Mouse (Mus musculus): Measurements from ENCODE around the gene Syt16. TPM values are rescaled to one million over a fixed set of nuclear protein-coding genes. Genes with fewer than 3 reads are reported as not detected.
A peak's percentile ranks its signal among the peaks of the same experiment; 100 is the strongest.

The Syt16 gene
- total and polyA plus RNA-seq, 3 experiments = 0.05 TPM; not detected in 2

DNA sequence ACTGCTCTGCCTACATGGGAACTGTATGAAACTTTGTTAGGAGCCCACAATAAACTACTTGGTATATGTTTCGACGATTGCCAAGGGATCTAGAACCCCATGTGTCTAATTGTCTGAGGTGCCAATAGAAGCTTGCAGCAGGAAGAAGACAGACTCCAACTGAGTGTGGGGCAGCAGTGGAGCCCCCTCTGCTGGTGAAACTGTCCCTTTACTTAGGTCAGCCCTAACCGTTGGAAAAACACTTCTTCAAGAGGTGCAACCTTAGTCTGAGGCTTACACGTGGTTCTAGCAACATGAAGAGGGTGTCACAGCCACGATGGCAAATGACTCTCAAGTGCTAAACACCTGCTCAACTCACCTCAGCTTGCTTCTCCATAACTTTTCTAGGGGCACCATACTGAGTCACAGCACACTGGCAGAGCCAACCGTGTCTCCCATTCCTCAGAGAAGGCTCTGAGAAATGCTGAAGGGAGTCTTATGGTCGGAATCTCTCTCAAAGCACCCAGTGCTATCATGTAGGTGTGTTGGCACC is 17.3 kb downstream of the Syt16 start:
- dilution Hi-C loops (cut with MboI; ENCODE audit: extremely low pct_ligation_motif_present, extremely low pct_unique_long_range_greater_than_20kb, low sequenced_read_pairs) = no loop called here

DNA sequence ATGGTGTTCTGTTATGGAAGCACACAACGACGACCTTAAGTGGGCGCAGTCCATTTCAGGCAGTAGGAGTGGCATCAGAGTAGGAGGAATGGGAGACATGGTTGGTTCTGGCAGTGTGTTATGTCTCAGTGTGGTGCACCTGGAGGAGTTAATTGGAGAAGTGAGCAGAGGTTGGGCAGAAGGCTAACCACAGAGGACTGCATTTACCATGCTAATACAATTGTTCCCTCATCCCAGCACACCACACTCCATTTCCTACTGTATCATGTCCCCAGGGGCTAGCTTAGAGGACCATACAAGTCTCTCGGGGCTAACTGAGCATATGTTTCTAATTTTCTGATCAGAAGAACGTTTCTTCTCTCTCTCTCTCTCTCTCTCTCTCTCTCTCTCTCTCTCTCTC is 18.0 kb downstream of the Syt16 start:
- dilution Hi-C loops (cut with MboI; ENCODE audit: extremely low pct_ligation_motif_present, extremely low pct_unique_long_range_greater_than_20kb, low sequenced_read_pairs) = no loop called here
- Histone ChIP-seq H3K9ac (ENCODE audit: insufficient read depth, low read depth) (no peak overlapping the region), H3K4me1 (ENCODE audit: control insufficient read depth in 1 of 2, insufficient read depth in 2 of 2) (peaks cover 6 to 16% of the 10 kb centered on the region in 2 experiments; a peak in 3 of 4 replicates), H3K9me3 (replicated peaks; ENCODE audit: low read length) (no peaks in the 10 kb centered on the region), H3K4me3 (replicated peaks in 1 of 3; ENCODE audit: low read depth in 2 of 3, low read length in 2 of 3, poor library complexity in 1 of 3) (no peak overlapping the region), H3K27ac (ENCODE audit: insufficient read depth, low read depth) (no peak overlapping the region), H3K4me2 (ENCODE audit: insufficient read depth, low read depth, poor library complexity, severe bottlenecking) (no peak overlapping the region), H3K79me2 (replicated peaks; ENCODE audit: control insufficient read depth, extremely low read depth, insufficient read depth, poor library complexity, severe bottlenecking) (no peaks in the 10 kb centered on the region), H3K36me3 (replicated peaks in 1 of 2; ENCODE audit: control insufficient read depth in 1 of 2, insufficient read depth in 1 of 2, low read length in 1 of 2) (no peaks in the 10 kb centered on the region), H3K27me3 (replicated peaks) (peaks cover 2% of the 10 kb centered on the region)
- in situ Hi-C loops (cut with MboI; ENCODE audit: low pct_ligation_motif_present, low pct_unique_long_range_greater_than_20kb, low sequenced_read_pairs) = loop anchor here (25.0 kb wide), 2 partner anchors 272 to 453 kb away; no protein-coding TSS in a partner anchor
- TF ChIP-seq KAT2A (IDR thresholded peaks at IDR 0.05; ENCODE audit: insufficient replicate concordance, low read length) (0 out of 2 replicates have a peak, but pooled peaks have one; percentile 12), TBP (conservative IDR thresholded peaks at IDR 0.05; ENCODE audit: low read depth, low read length) (no peak), MAZ (IDR thresholded peaks at IDR 0.05; ENCODE audit: low read depth, low read length) (no peak), JUND (conservative IDR thresholded peaks at IDR 0.05; ENCODE audit: low read depth, low read length) (no peak), BHLHE40 (IDR thresholded peaks at IDR 0.05; ENCODE audit: low read depth, low read length) (peak; percentile 34; the same call in 1 of the 2 replicates), MAFK (IDR thresholded peaks at IDR 0.05; ENCODE audit: insufficient replicate concordance, low read length) (peak; percentile 55; the same call in 1 of the 2 replicates), CHD2 (IDR thresholded peaks at IDR 0.05; ENCODE audit: low read length) (no peak), TCF12 (IDR thresholded peaks at IDR 0.05; ENCODE audit: low read depth, low read length) (peak; percentile 27; the same call in 1 of the 2 replicates), EP300 (IDR thresholded peaks at IDR 0.05; ENCODE audit: low read length) (peak; percentile 52; the same call in 1 of the 2 replicates), E2F4 (IDR thresholded peaks at IDR 0.05; ENCODE audit: insufficient replicate concordance, low read depth, low read length) (no peak)
- DNase-seq (ENCODE audit: extremely low read depth) = peak; percentile 52

More for the DNA sequence above, 17.3 kb downstream of the Syt16 start:
- H3K9me3 ChIP-seq (replicated peaks; ENCODE audit: low read length) = no peaks in the 10 kb centered on the region
- no peaks in the 10 kb centered on the region for H3K36me3 ChIP-seq (replicated peaks in 1 of 2; ENCODE audit: control insufficient read depth in 1 of 2, insufficient read depth in 1 of 2, low read length in 1 of 2)
- H3K27me3 ChIP-seq (replicated peaks) = peaks cover 2% of the 10 kb centered on the region
- TF ChIP-seq EP300 (IDR thresholded peaks at IDR 0.05; ENCODE audit: low read length) (no peak), ZC3H11A (IDR thresholded peaks at IDR 0.05; ENCODE audit: low read depth, low read length) (no peak), HCFC1 (IDR thresholded peaks at IDR 0.05; ENCODE audit: low read depth, low read length) (no peak), NELFE (IDR thresholded peaks at IDR 0.05; ENCODE audit: low read depth, low read length) (no peak), USF2 (conservative IDR thresholded peaks at IDR 0.05; ENCODE audit: low read depth, low read length) (no peak), CTCF (conservative IDR thresholded peaks at IDR 0.05 in 1 of 2, IDR thresholded peaks at IDR 0.05 in 1 of 2; ENCODE audit: low read depth in 2 of 2, low read length in 2 of 2) (peak in 1 of 2 experiments; percentile 73; a peak in 3 of 4 replicates), SMC3 (IDR thresholded peaks at IDR 0.05; ENCODE audit: low read depth, low read length) (peak; percentile 56), MAX (IDR thresholded peaks at IDR 0.05; ENCODE audit: low read length) (0 out of 2 replicates have a peak, but pooled peaks have one; percentile 37), RAD21 (IDR thresholded peaks at IDR 0.05; ENCODE audit: low read depth, low read length) (peak; percentile 47), MEF2A (IDR thresholded peaks at IDR 0.05; ENCODE audit: borderline replicate concordance, low read depth, low read length) (no peak)
- no peak overlapping the region for H3K4me2 ChIP-seq (ENCODE audit: insufficient read depth, low read depth, poor library complexity, severe bottlenecking)
- DNase-seq (ENCODE audit: extremely low read depth) = peak; percentile 49
- no peak overlapping the region for H3K9ac ChIP-seq (ENCODE audit: insufficient read depth, low read depth)
- H3K79me2 ChIP-seq (replicated peaks; ENCODE audit: control insufficient read depth, extremely low read depth, insufficient read depth, poor library complexity, severe bottlenecking) = no peaks in the 10 kb centered on the region
- H3K27ac ChIP-seq (ENCODE audit: insufficient read depth, low read depth) = no peak overlapping the region
- H3K4me1 ChIP-seq (ENCODE audit: control insufficient read depth in 1 of 2, insufficient read depth in 2 of 2) = peaks cover 6 to 16% of the 10 kb centered on the region in 2 experiments; a peak in 3 of 4 replicates
- in situ Hi-C loops (cut with MboI; ENCODE audit: low pct_ligation_motif_present, low pct_unique_long_range_greater_than_20kb, low sequenced_read_pairs) = loop anchor here (25.0 kb wide), 2 partner anchors 272 to 453 kb away; no protein-coding TSS in a partner anchor
- no peak overlapping the region for H3K4me3 ChIP-seq (replicated peaks in 1 of 3; ENCODE audit: low read depth in 2 of 3, low read length in 2 of 3, poor library complexity in 1 of 3)
